Mouse (Mus musculus) kidney, embryonic 16.5 days (tissue): ENCODE measurements around the gene Kctd13. TPM values are rescaled to one million over a fixed set of nuclear protein-coding genes. Genes with fewer than 3 reads are reported as not detected.
A peak's percentile ranks its signal among the peaks of the same experiment; 100 is the strongest.
"Not testable (repeated sequence)": the region's sequence is repeated elsewhere in the genome, so short reads cannot be mapped to it uniquely, and the experiment has no call there.

Experiments used
- ATAC-seq: fragments of 200-750 bp; cut with Nextera tagmentation; 2 replicates; pipeline ENCODE4 v1.8.0; 2017; ENCODE audit warnings: moderate TSS enrichment; ENCODE audit not compliant: low FRiP score, low TSS enrichment
- H3K27ac ChIP-seq: fragments of 300-500 bp; sonication (generic); 2 replicates; pipeline ENCODE4 v1.5.1; 2014; ENCODE audit warnings: low read length
- H3K27me3 ChIP-seq: fragments of 300-500 bp; sonication (generic); 2 replicates; pipeline ENCODE4 v1.6.1; 2014; ENCODE audit warnings: low read length, control low read depth, mixed read lengths; ENCODE audit not compliant: insufficient read depth
- H3K36me3 ChIP-seq: fragments of 300-500 bp; sonication (generic); 2 replicates; pipeline ENCODE4 v1.6.1; 2014; ENCODE audit warnings: low read length, control low read depth, mixed read lengths; ENCODE audit not compliant: insufficient read depth
- H3K4me1 ChIP-seq: fragments of 300-500 bp; sonication (generic); 2 replicates; pipeline ENCODE4 v1.6.1; 2014; ENCODE audit warnings: low read length, control low read depth, mixed read lengths; ENCODE audit not compliant: insufficient read depth
- H3K4me2 ChIP-seq: fragments of 300-500 bp; sonication (generic); replicated peaks from 2 replicates; pipeline ENCODE4 v1.6.1; 2014; ENCODE audit warnings: low read depth, low read length
- H3K4me3 ChIP-seq: fragments of 300-500 bp; sonication (generic); 2 replicates; pipeline ENCODE4 v1.5.1; 2014; ENCODE audit warnings: mild to moderate bottlenecking, low read length
- H3K9ac ChIP-seq: fragments of 300-500 bp; sonication (generic); replicated peaks from 2 replicates; pipeline ENCODE4 v1.6.1; 2014; ENCODE audit warnings: low read length
- H3K9me3 ChIP-seq: fragments of 300-500 bp; sonication (generic); 2 replicates; pipeline ENCODE4 v1.6.1; 2016; ENCODE audit warnings: low read length, control low read depth
- WGBS: fragments of 180-500 bp; shearing (Covaris S2); extraction: QIAGEN DNeasy Blood & Tissue Kit; methylation state at CpG from one replicate; pipeline ENCODE4 v1.1.7; 2014; 5-methylcytosine and 5-hydroxymethylcytosine counted together
- polyA plus RNA-seq: library from polyadenylated mRNA; unstranded; fragments of >200 nt; fragmentation: Nextera tagmentation; extraction: Ambion mirVana; gene quantifications from 2 replicates; pipeline ENCODE4 v1.2.1, GENCODE M21; 2015

Kctd13 gene
- polyA plus RNA-seq, 1 experiment from 2014 or later, result 17.7 TPM

GRCm38 (mm10) chr7:126898102-126898990 lies 30.3 kb upstream of the Kctd13 start:
- 9% methylated on average over 37 of the region's 37 CpGs for WGBS
- H3K9ac ChIP-seq, result peak overlapping the region; percentile 82
- no peaks in the 10 kb centered on the region for H3K27me3 ChIP-seq
- no peaks in the 10 kb centered on the region for H3K36me3 ChIP-seq
- ATAC-seq, result peak; percentile 94
- no peaks in the 10 kb centered on the region for H3K9me3 ChIP-seq
- peak overlapping the region; percentile 69 for H3K4me3 ChIP-seq
- peaks cover 15% of the 10 kb centered on the region; the same call in 1 of the 2 replicates for H3K4me1 ChIP-seq
- H3K27ac ChIP-seq, result peak overlapping the region; percentile 76
- peak overlapping the region; percentile 77 for H3K4me2 ChIP-seq

- WGBS, result 94% methylated on average over 7 of the region's 9 CpGs
- H3K4me2 ChIP-seq, H3K9me3 ChIP-seq, ATAC-seq, H3K36me3 ChIP-seq, H3K9ac ChIP-seq, H3K27me3 ChIP-seq, H3K27ac ChIP-seq, H3K4me3 ChIP-seq: not testable (repeated sequence)
- H3K4me1 ChIP-seq, result peaks cover 15% of the 10 kb centered on the region; the same call in 1 of the 2 replicates
Measured at GRCm38 (mm10) chr7:126899781-126900180, 28.9 kb upstream of the Kctd13 start.

- Histone ChIP-seq H3K27me3 (no peaks in the 10 kb centered on the region), H3K9me3 (no peaks in the 10 kb centered on the region), H3K4me3 (no peak overlapping the region), H3K27ac (no peak overlapping the region), H3K4me2 (no peak overlapping the region), H3K36me3 (no peaks in the 10 kb centered on the region), H3K4me1 (no peaks in the 10 kb centered on the region), H3K9ac (no peak overlapping the region)
- ATAC-seq, result no peak
- 79% methylated on average over 3 of the region's 3 CpGs for WGBS
Measured at GRCm38 (mm10) chr7:126905590-126905989, 23.1 kb upstream of the Kctd13 start.

GRCm38 (mm10) chr7:126914844-126915243 lies 13.8 kb upstream of the Kctd13 start:
- Histone ChIP-seq H3K36me3 (no peaks in the 10 kb centered on the region), H3K9ac (no peak overlapping the region), H3K27ac (no peak overlapping the region), H3K4me3 (no peak overlapping the region), H3K27me3 (no peaks in the 10 kb centered on the region), H3K9me3 (no peaks in the 10 kb centered on the region), H3K4me1 (no peaks in the 10 kb centered on the region), H3K4me2 (no peak overlapping the region)
- ATAC-seq, result no peak
- 87% methylated on average over 3 of the region's 3 CpGs for WGBS

- 27% methylated on average over 4 of the region's 4 CpGs for WGBS
- not testable (repeated sequence) for H3K27me3 ChIP-seq, H3K9ac ChIP-seq, H3K27ac ChIP-seq, H3K4me3 ChIP-seq, H3K9me3 ChIP-seq, H3K4me1 ChIP-seq, H3K36me3 ChIP-seq, H3K4me2 ChIP-seq, ATAC-seq
Measured at GRCm38 (mm10) chr7:126918356-126918755, 10.3 kb upstream of the Kctd13 start.

DNA sequence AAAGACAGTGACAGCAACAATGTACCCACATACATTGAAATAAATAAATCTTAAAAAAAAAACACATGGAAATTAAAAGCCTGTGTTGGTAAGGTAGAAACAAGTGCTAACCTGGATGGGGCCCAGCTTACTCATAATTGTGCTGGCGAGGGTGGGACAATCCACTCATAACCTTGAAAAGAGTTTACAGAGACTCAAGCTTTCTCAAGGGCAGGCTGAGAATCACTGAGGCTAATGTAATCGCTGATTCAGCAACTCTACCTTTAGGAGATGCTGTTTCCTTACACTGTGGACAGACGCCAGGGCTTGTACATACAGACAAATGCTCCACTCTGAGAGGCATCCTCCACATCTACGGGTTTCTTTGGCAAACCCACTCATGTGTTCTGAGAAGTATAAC lies 8.7 kb upstream of the Kctd13 start:
- Histone ChIP-seq H3K27me3 (no peaks in the 10 kb centered on the region), H3K27ac (no peak overlapping the region), H3K9me3 (no peaks in the 10 kb centered on the region), H3K9ac (no peak overlapping the region), H3K36me3 (no peaks in the 10 kb centered on the region), H3K4me3 (no peak overlapping the region), H3K4me1 (no peaks in the 10 kb centered on the region), H3K4me2 (no peak overlapping the region)
- WGBS, result 82% methylated on average over 4 of the region's 4 CpGs
- ATAC-seq, result no peak

- 59% methylated on average over 2 of the region's 2 CpGs for WGBS
- peak overlapping the region; percentile 14 for H3K27ac ChIP-seq
Measured at GRCm38 (mm10) chr7:126921563-126921962, 7.1 kb upstream of the Kctd13 start.

GRCm38 (mm10) chr7:126922624-126923060 lies 6.0 kb upstream of the Kctd13 start, which contains the start of gene Tmem219:
TSS of gene Tmem219 (minus strand) at chr7:126922917.
- WGBS, result 50% methylated on average over 5 of the region's 5 CpGs
- no peaks in the 10 kb centered on the region for H3K4me1 ChIP-seq
- 0 out of 2 replicates have a peak within 1 kb of the TSS, but pooled peaks have one; percentile 2 for H3K4me2 ChIP-seq
- H3K9ac ChIP-seq, result no peak within 1 kb of the TSS
- ATAC-seq, result peak; percentile 83; the same call in 1 of the 2 replicates
- H3K9me3 ChIP-seq, result no peaks in the 10 kb centered on the region
- H3K4me3 ChIP-seq, result no peak within 1 kb of the TSS
- no peaks in the 10 kb centered on the region for H3K27me3 ChIP-seq
- peak within 1 kb of the TSS; percentile 14 for H3K27ac ChIP-seq
- no peaks in the 10 kb centered on the region for H3K36me3 ChIP-seq

More at GRCm38 (mm10) chr7:126921563-126921962, 7.1 kb upstream of the Kctd13 start:
- Histone ChIP-seq H3K4me2 (no peak overlapping the region; the same call in 1 of the 2 replicates), H3K4me3 (no peak overlapping the region), H3K9ac (0 out of 2 replicates have a peak overlapping the region, but pooled peaks have one; percentile 10), H3K9me3 (no peaks in the 10 kb centered on the region), H3K27me3 (no peaks in the 10 kb centered on the region), H3K4me1 (no peaks in the 10 kb centered on the region), H3K36me3 (no peaks in the 10 kb centered on the region)
- ATAC-seq, result no peak

- 83% methylated on average over 5 of the region's 5 CpGs for WGBS
- Histone ChIP-seq H3K27me3 (no peaks in the 10 kb centered on the region), H3K4me1 (no peaks in the 10 kb centered on the region), H3K4me2 (no peak overlapping the region), H3K27ac (no peak overlapping the region), H3K9me3 (no peaks in the 10 kb centered on the region), H3K9ac (no peak overlapping the region), H3K36me3 (no peaks in the 10 kb centered on the region), H3K4me3 (no peak overlapping the region)
- ATAC-seq, result no peak
Measured at GRCm38 (mm10) chr7:126923999-126924398, 4.7 kb upstream of the Kctd13 start.

DNA sequence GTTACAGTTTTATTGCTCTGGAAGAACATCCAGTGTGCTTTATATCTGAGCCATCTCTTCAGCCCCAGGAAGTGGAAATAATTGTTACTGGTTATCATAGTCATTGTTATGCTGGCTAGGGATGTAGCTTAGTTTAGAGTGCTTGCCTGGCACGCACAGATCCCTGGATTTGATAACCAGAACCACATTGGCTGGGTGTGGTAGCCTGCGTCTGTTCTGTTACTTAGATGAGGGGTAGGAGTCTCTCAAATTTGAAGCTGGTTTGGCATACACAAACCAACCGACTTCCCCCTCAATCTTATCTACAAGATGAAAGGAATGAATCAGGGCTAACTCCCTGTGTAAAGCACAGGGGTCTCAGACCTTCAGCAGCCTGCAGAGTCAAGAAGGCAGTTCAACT lies 2.4 kb upstream of the Kctd13 start:
- 43% methylated on average over 3 of the region's 3 CpGs for WGBS
- H3K36me3 ChIP-seq, result peaks cover 2% of the 10 kb centered on the region; the same call in 1 of the 2 replicates
- no peak overlapping the region for H3K27ac ChIP-seq
- no peak overlapping the region for H3K4me3 ChIP-seq
- no peak overlapping the region for H3K4me2 ChIP-seq
- H3K9ac ChIP-seq, result no peak overlapping the region
- ATAC-seq, result no peak
- H3K27me3 ChIP-seq, result no peaks in the 10 kb centered on the region
- peaks cover 12% of the 10 kb centered on the region for H3K4me1 ChIP-seq
- no peaks in the 10 kb centered on the region for H3K9me3 ChIP-seq
